Mouse (Mus musculus) testis, adult 2 months (tissue): ENCODE results near the gene Cep350. TPM values are rescaled to one million over a fixed set of nuclear protein-coding genes. Genes with fewer than 3 reads are reported as not detected.
"Not testable (repeated sequence)": the region's sequence is repeated elsewhere in the genome, so short reads cannot be mapped to it uniquely, and the experiment has no call there.

Experiments
- H3K27ac ChIP-seq: fragments of 200-500 bp; 2 replicates; pipeline ENCODE4 v1.5.1; 2012; ENCODE audit warnings: low read depth, low read length; ENCODE audit not compliant: control insufficient read depth, insufficient read depth
- H3K27me3 ChIP-seq: fragments of 200-500 bp; 2 replicates; pipeline ENCODE4 v1.6.1; 2012; ENCODE audit warnings: mild to moderate bottlenecking, low read length, moderate library complexity; ENCODE audit not compliant: control insufficient read depth, insufficient read depth
- H3K36me3 ChIP-seq: fragments of 200-500 bp; 2 replicates; pipeline ENCODE4 v1.6.1; 2012; ENCODE audit warnings: mild to moderate bottlenecking, low read length; ENCODE audit not compliant: control insufficient read depth, insufficient read depth
- H3K4me1 ChIP-seq: fragments of 200-500 bp; 2 replicates; pipeline ENCODE4 v1.6.1; 2012; ENCODE audit warnings: low read length; ENCODE audit not compliant: control insufficient read depth, insufficient read depth
- H3K4me3 ChIP-seq: fragments of 200-500 bp; 2 replicates; pipeline ENCODE4 v1.5.1; 2012; ENCODE audit warnings: low read depth, mild to moderate bottlenecking, low read length, moderate library complexity, mixed read lengths; ENCODE audit not compliant: control insufficient read depth
- CTCF ChIP-seq: fragments of 200-500 bp; IDR thresholded peaks from 2 replicates; pipeline ENCODE4 v1.5.1; 2012; ENCODE audit warnings: low read depth, mild to moderate bottlenecking, inconsistent platforms, low read length, moderate library complexity; ENCODE audit not compliant: control insufficient read depth, insufficient read depth, insufficient replicate concordance
- POLR2A ChIP-seq: fragments of 200-500 bp; IDR thresholded peaks from 2 replicates; pipeline ENCODE4 v1.6.1; 2012; ENCODE audit warnings: low read depth, mild to moderate bottlenecking, inconsistent platforms, low read length, moderate library complexity; ENCODE audit not compliant: control insufficient read depth
- polyA plus RNA-seq: library from polyadenylated mRNA; depleted of rRNA; stranded (reverse); fragments of >200 nt; gene quantifications from 2 replicates; pipeline ENCODE4 v1.2.3, GENCODE M21; 2012

The Cep350 gene
- polyA plus RNA-seq, 1 experiment: 43.6 TPM

DNA sequence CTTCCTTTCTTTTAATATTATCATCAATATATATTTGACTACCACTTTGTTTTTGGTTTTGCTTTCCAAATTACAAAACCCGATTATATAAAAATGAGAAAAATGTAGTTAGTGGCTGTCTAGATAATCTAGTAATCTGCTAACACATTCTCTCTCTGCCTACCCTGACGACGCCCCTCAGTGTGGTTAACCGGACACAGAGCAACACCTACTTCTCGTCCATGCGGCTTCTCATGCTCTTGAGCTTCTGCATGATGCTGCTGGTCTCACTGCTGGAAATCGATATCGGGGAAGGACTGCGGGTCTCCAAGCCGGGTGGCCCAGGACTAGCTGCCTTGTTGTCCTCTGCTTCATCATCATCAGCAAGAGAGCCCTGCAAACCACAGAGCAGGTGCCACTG is 78.7 kb downstream of the Cep350 start:
- H3K27me3 ChIP-seq: no peaks in the 10 kb centered on the region
- no peaks in the 10 kb centered on the region for H3K4me1 ChIP-seq
- H3K36me3 ChIP-seq: no peaks in the 10 kb centered on the region
- no peak overlapping the region for H3K27ac ChIP-seq
- no peak for TF ChIP-seq POLR2A
- TF ChIP-seq CTCF: no peak
- no peak overlapping the region for H3K4me3 ChIP-seq

DNA sequence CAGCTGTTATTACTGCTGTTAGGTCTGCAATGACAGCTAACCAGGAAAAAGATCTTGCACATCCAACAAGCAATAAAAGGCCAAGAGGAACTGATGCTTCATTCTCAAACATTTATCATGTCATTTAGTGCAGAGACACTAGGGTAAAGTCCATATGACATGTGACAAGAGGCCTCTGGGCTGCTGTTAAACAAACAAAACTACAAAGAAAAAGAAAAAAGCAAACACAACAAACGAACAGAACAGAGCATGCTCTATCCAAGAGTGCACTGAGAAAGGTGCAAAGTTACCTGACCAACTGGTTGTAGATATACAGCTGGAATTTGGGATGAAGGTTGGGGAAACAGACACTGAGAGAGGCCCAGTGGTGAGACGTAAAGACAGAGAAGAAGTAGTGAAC is 86.2 kb downstream of the Cep350 start:
- no peak overlapping the region for H3K27ac ChIP-seq
- TF ChIP-seq CTCF (no peak), POLR2A (no peak)
- H3K4me3 ChIP-seq: no peak overlapping the region
- peaks cover 5% of the 10 kb centered on the region for H3K36me3 ChIP-seq
- H3K4me1 ChIP-seq: no peaks in the 10 kb centered on the region
- no peaks in the 10 kb centered on the region for H3K27me3 ChIP-seq

DNA sequence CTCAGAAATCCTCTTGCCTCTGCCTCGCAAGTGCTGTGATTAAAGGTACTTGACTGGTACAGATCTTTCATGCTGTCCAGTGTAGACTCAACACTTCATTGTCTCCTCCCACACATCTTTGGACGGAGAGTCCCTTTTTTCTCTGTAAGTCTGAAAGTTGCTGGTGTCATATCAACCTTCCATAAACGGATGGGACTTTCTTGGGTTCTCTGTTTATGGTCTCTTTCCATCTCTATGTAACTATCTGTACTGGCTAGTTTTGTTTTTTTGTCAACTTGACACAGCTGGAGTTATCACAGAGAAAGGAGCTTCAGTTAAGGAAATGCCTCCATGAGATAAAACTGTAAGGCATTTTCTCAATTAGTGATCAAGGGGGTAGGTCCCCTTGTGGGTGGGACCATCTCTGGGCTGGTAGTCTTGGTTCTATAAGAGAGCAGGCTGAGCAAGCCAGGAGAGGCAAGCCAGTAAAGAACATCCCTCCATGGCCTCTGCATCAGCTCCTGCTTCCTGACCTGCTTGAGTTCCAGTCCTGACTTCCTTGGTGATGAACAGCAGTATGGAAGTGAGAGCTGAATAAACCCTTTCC is 90.3 kb downstream of the Cep350 start:
- not testable (repeated sequence) for H3K36me3 ChIP-seq, H3K4me3 ChIP-seq, H3K4me1 ChIP-seq, H3K27me3 ChIP-seq, H3K27ac ChIP-seq

DNA sequence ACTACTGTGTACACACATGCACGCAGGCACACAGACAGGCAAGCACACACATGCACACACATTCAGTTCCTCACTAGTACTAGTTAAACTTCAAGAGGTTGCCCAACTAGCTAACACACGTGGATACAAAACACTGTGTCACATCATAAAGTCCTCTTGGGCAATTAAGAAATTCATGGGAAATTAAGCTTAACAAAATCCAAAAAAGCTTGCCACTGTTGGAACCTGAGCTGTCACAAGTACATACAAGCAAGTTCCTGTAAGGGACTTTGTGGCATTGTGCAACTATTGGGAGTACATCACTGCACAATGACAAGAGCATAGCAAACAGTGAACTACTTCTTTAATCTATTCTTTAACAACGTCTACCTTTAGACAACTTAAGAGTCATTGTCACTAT is 93.5 kb downstream of the Cep350 start:
- Histone ChIP-seq H3K4me3 (no peak overlapping the region), H3K36me3 (peaks cover 3% of the 10 kb centered on the region), H3K27ac (no peak overlapping the region), H3K27me3 (no peaks in the 10 kb centered on the region), H3K4me1 (no peaks in the 10 kb centered on the region)
- TF ChIP-seq POLR2A (no peak), CTCF (no peak)

GRCm38 (mm10) chr1:155862967-155863366 is 110.1 kb downstream of the Cep350 start:
- TF ChIP-seq CTCF (0 out of 2 replicates have a peak, but pooled peaks have one; percentile 28), POLR2A (no peak)
- H3K27ac ChIP-seq: no peak overlapping the region
- no peaks in the 10 kb centered on the region for H3K27me3 ChIP-seq
- H3K36me3 ChIP-seq: no peaks in the 10 kb centered on the region; the same call in 1 of the 2 replicates
- peak overlapping the region; percentile 52 for H3K4me3 ChIP-seq
- no peaks in the 10 kb centered on the region for H3K4me1 ChIP-seq

- Histone ChIP-seq H3K36me3 (no peaks in the 10 kb centered on the region; the same call in 1 of the 2 replicates), H3K4me3 (no peak overlapping the region), H3K4me1 (no peaks in the 10 kb centered on the region), H3K27me3 (no peaks in the 10 kb centered on the region), H3K27ac (no peak overlapping the region)
- TF ChIP-seq CTCF (no peak), POLR2A (no peak)
Observed at GRCm38 (mm10) chr1:155854926-155855702, 117.9 kb downstream of the Cep350 start.

- H3K4me3 ChIP-seq: no peak overlapping the region
- TF ChIP-seq CTCF: no peak
- no peak for TF ChIP-seq POLR2A
- H3K4me1 ChIP-seq: no peaks in the 10 kb centered on the region
- no peaks in the 10 kb centered on the region; the same call in 1 of the 2 replicates for H3K36me3 ChIP-seq
- H3K27ac ChIP-seq: no peak overlapping the region
- H3K27me3 ChIP-seq: no peaks in the 10 kb centered on the region
Observed at GRCm38 (mm10) chr1:155853009-155853408, 120.0 kb downstream of the Cep350 start.
